Mouse (Mus musculus): ENCODE measurements around the gene Mis18a. TPM values are rescaled to one million over a fixed set of nuclear protein-coding genes. Genes with fewer than 3 reads are reported as not detected.
A peak's percentile ranks its signal among the peaks of the same experiment; 100 is the strongest.

The Mis18a gene
- polyA plus RNA-seq, 1 experiment = 18.8 TPM

DNA sequence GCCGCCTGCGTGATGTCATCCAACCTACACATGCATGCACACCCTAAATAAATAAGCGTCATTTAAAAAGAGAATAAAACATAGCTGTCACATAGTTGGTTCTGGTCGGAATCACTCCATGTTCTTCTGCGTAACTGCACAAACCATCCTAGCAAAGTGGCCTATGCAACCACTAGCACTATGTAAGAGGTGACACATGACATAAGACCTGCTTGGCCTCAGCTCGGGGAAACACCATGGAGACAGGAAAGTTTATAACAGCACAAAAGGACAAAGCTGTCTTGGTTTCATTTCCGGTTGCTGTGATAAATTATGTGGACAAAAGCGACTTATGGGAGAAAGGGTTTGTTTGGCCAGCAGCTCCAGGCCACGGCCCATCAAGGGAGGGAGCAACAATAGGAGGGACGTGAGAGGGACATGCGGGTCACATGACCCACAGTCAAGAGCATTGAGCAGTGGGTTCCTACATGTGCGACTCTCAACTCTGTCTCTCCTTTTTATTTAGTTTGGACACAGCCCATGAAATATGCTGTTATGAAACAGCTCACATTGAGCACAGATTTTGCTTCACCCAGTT lies 39.4 kb downstream of the Mis18a start:
- Histone ChIP-seq H3K27me3 (replicated peaks) (peaks cover 3% of the 10 kb centered on the region), H3K4me3 (replicated peaks) (no peak overlapping the region), H3K36me3 (replicated peaks; ENCODE audit: low read length) (no peaks in the 10 kb centered on the region), H3K4me1 (no peaks in the 10 kb centered on the region), H3K9me3 (peaks cover 25% of the 10 kb centered on the region; the same call in 1 of the 2 replicates)
- no peak for TF ChIP-seq GATA1 (IDR thresholded peaks at IDR 0.05; ENCODE audit: borderline replicate concordance, low read length)
- TF ChIP-seq FLI1 (IDR thresholded peaks at IDR 0.05; ENCODE audit: low read length) = no peak

DNA sequence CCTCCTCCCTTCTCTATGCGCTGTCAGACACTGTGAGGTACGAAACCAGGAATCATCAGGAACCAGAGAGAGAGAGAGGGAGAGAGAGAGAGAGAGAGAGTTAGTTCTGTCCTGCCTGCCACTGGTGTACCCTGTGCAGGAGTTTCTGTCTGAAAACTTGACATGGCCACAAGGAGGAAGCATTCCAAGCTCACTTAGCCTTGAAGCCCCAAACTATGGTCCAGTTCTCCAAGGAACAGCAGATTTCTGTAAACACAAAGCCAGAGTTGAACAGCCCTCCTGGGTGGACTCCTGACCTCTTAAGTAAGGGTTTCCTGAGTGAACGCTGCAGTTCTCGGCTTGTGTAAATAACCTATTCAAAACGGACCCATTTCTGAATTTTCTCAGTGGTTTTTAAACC lies 40.2 kb downstream of the Mis18a start:
- Histone ChIP-seq H3K4me3 (replicated peaks) (no peak overlapping the region), H3K4me1 (no peaks in the 10 kb centered on the region), H3K9me3 (peaks cover 25% of the 10 kb centered on the region; the same call in 1 of the 2 replicates), H3K27me3 (replicated peaks) (peaks cover 3% of the 10 kb centered on the region), H3K36me3 (replicated peaks; ENCODE audit: low read length) (no peaks in the 10 kb centered on the region)
- TF ChIP-seq GATA1 (IDR thresholded peaks at IDR 0.05; ENCODE audit: borderline replicate concordance, low read length) (no peak), FLI1 (IDR thresholded peaks at IDR 0.05; ENCODE audit: low read length) (no peak)

DNA sequence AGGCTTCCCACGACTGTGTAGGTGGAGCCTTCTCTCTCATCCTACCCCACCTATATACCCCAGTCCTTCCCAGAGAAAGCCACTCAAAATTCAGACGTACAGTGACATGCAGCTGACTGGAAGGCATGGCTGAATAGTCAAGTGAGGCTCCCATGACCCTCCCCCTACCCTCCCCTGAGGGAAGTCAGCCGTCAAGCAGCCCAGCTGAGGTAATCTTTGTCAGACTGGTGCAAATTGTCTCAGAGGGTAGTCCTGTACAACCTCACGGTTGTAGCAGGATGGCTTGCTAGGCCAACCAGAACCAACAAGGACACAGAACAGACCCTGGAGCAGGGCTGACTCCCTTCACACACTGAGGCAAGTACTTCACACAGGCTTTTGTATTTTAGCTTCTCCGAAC lies 43.1 kb downstream of the Mis18a start:
- TF ChIP-seq FLI1 (IDR thresholded peaks at IDR 0.05; ENCODE audit: low read length) = no peak
- Histone ChIP-seq H3K9me3 (peaks cover 23% of the 10 kb centered on the region), H3K27me3 (replicated peaks) (peaks cover 5% of the 10 kb centered on the region), H3K4me1 (no peaks in the 10 kb centered on the region), H3K36me3 (replicated peaks; ENCODE audit: low read length) (no peaks in the 10 kb centered on the region), H3K4me3 (replicated peaks) (no peak overlapping the region)

DNA sequence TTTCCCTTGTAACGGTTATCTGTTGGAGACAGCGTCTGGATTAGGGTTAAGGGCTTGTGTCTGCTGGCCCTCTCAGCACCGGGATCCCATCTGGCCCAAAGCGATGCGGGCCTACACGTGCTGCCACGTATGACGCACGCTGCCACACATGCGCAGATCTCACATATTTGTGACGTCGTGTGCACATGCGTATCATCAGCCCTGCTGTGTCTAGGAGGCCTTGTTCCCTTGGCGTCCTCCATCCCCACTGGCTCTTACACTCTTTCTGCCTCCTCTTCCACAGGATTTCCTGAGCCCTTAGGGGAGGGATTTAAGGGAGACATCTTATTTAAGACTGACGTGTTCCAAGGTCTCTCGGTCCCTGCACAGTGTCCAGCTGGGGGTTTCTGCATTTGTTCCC lies 47.2 kb downstream of the Mis18a start:
- H3K36me3 ChIP-seq (replicated peaks; ENCODE audit: low read length) = no peaks in the 10 kb centered on the region
- peaks cover 5% of the 10 kb centered on the region for H3K27me3 ChIP-seq (replicated peaks)
- no peak for TF ChIP-seq GATA1 (IDR thresholded peaks at IDR 0.05; ENCODE audit: borderline replicate concordance, low read length)
- TF ChIP-seq FLI1 (IDR thresholded peaks at IDR 0.05; ENCODE audit: low read length) = no peak
- peaks cover 24% of the 10 kb centered on the region for H3K9me3 ChIP-seq
- peak overlapping the region; percentile 64 for H3K4me3 ChIP-seq (replicated peaks)
- peaks cover 4% of the 10 kb centered on the region; the same call in 1 of the 2 replicates for H3K4me1 ChIP-seq

GRCm38 (mm10) chr16:90678820-90679219 lies 48.4 kb downstream of the Mis18a start:
- H3K36me3 ChIP-seq (replicated peaks; ENCODE audit: low read length) = no peaks in the 10 kb centered on the region
- H3K9me3 ChIP-seq = peaks cover 23% of the 10 kb centered on the region
- H3K4me1 ChIP-seq = peaks cover 4% of the 10 kb centered on the region; the same call in 1 of the 2 replicates
- TF ChIP-seq GATA1 (IDR thresholded peaks at IDR 0.05; ENCODE audit: borderline replicate concordance, low read length) = no peak
- TF ChIP-seq FLI1 (IDR thresholded peaks at IDR 0.05; ENCODE audit: low read length) = no peak
- H3K27me3 ChIP-seq (replicated peaks) = peaks cover 5% of the 10 kb centered on the region
- H3K4me3 ChIP-seq (replicated peaks) = no peak overlapping the region

GRCm38 (mm10) chr16:90676920-90677574 lies 50.2 kb downstream of the Mis18a start:
- Histone ChIP-seq H3K4me3 (replicated peaks) (peak overlapping the region; percentile 84), H3K4me1 (peaks cover 4% of the 10 kb centered on the region; the same call in 1 of the 2 replicates), H3K36me3 (replicated peaks; ENCODE audit: low read length) (no peaks in the 10 kb centered on the region), H3K9me3 (peaks cover 23% of the 10 kb centered on the region), H3K27me3 (replicated peaks) (peaks cover 5% of the 10 kb centered on the region)
- no peak for TF ChIP-seq FLI1 (IDR thresholded peaks at IDR 0.05; ENCODE audit: low read length)
- TF ChIP-seq GATA1 (IDR thresholded peaks at IDR 0.05; ENCODE audit: borderline replicate concordance, low read length) = no peak

DNA sequence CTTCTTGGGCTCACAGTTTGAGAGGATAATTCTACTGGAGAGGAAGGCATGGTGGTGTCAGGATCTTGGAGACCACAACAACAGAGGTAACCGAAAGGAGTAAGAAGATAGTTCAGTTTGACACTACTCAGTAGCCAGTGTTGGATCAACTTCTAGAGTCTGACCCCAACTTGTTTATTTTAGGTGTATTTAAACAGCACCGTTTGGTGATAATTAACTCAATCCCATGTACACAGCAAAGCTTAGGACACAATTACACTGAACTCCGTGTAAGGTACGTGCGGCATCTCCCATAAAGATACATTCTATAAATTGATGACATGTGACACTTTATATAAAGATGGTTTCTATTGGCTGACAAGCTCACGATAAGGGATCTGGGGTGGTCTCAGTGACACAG lies 52.6 kb downstream of the Mis18a start:
- H3K9me3 ChIP-seq = peaks cover 21% of the 10 kb centered on the region
- no peak overlapping the region for H3K4me3 ChIP-seq (replicated peaks)
- peaks cover 4% of the 10 kb centered on the region; the same call in 1 of the 2 replicates for H3K4me1 ChIP-seq
- H3K27me3 ChIP-seq (replicated peaks) = peaks cover 3% of the 10 kb centered on the region
- no peaks in the 10 kb centered on the region for H3K36me3 ChIP-seq (replicated peaks; ENCODE audit: low read length)
- no peak for TF ChIP-seq GATA1 (IDR thresholded peaks at IDR 0.05; ENCODE audit: borderline replicate concordance, low read length)
- TF ChIP-seq FLI1 (IDR thresholded peaks at IDR 0.05; ENCODE audit: low read length) = no peak

DNA sequence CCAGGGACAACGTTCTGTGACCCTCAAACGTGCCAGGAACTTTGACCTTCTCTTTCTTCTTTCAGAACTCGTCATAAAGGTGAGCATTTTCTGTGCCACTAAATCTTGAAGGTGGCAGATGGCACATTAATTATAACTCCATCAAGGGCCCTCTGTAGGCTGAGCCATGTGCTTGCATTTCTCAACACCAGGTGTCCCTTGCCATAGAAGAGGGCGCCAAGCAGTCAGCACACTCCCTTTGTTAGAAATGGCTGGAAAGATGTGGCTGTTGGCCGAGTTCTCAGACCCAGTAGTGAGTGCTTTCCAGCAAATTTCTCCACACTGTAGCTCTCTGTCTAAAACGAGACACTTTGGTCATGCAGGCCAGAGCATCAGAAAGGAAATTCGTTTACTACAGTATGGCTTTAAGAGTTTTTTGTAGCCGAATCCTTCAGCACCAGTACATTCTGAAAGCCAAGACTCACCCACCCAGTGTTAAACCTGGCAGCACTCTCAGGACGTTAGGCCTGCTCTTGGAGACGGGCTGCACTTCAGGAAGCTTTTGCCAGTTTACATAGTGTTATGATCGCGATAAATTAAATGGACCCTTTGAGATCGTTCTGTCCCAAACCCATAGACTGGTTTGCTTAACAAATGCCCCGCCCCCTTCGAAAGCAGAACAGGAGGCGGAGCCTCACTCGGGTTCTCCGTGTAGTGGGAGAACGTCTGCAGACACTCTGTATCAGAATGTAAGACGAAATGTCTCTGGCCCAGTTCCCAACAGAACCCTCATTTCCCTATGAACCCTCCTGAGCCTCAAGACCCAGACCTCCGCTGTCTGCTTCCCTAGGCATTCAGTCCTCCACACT lies 53.5 kb downstream of the Mis18a start:
- Histone ChIP-seq H3K4me1 (peaks cover 4% of the 10 kb centered on the region; the same call in 1 of the 2 replicates), H3K4me3 (replicated peaks) (no peak overlapping the region), H3K27me3 (replicated peaks) (peaks cover 3% of the 10 kb centered on the region), H3K36me3 (replicated peaks; ENCODE audit: low read length) (no peaks in the 10 kb centered on the region), H3K9me3 (peaks cover 17% of the 10 kb centered on the region)
- TF ChIP-seq GATA1 (IDR thresholded peaks at IDR 0.05; ENCODE audit: borderline replicate concordance, low read length) = no peak
- TF ChIP-seq FLI1 (IDR thresholded peaks at IDR 0.05; ENCODE audit: low read length) = no peak

Other genes starting within 250 kb of the Mis18a start
- gene Mrap, start 10.8 kb upstream of the Mis18a start, polyA plus RNA-seq (2012; ENCODE audit: insufficient read depth, low replicate concordance) = 3.3 TPM in 1 of 2 replicates, not detected in the other
- gene Urb1, start 83.0 kb upstream of the Mis18a start, polyA plus RNA-seq (2012; ENCODE audit: insufficient read depth, low replicate concordance) = 0.65 and 0.95 TPM in 2 replicates
- gene Eva1c, start 99.3 kb upstream of the Mis18a start, polyA plus RNA-seq (2012; ENCODE audit: insufficient read depth, low replicate concordance) = not detected in 2 replicates
- gene Cfap298, start 207.7 kb upstream of the Mis18a start, polyA plus RNA-seq (2012; ENCODE audit: insufficient read depth, low replicate concordance) = 10.7 and 33.7 TPM in 2 replicates